Mouse (Mus musculus): Measurements from ENCODE around the gene Iqcc. TPM values are rescaled to one million over a fixed set of nuclear protein-coding genes. Genes with fewer than 3 reads are reported as not detected.

Gene Iqcc
- total RNA-seq, 2 experiments from 2014 or later: 16.3 to 17.6 TPM

DNA sequence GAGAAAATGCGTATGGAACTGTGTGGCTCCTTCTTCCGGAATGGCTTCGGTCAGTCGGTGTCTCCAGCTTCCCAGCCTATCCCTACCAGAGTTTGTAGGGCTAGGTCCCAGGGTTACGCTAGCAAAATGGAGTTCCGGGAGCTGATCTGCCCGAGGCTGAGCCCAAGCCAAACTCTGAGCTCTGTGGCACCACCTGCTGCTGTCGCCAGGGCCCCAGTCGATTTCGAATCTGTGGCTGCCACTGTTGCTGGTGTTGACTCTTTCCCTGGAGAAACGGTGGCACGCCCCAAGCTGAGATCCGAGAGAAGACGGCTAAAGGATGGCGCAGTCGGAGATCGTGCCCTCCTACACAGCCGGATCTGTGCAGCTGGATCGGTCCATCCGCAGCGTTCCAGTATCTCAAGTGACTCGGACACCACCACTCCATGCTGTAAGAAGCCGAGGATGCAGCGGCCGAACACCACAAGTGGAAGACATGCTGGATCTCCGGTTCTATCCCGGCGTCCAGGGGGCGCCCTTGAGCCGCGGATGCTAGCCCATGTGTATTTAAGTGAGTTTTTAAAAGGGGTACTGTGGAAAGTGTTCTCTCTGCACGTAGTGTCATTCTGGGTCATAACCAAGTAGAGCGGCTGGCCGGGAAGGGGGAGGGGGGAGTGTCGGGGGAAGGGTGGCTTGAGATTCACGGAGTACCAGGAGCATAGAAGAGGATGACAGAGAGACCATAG, 33.9 kb downstream of the Iqcc start:
- DNase-seq: peak; percentile 88 to 92
- intact Hi-C loops (cut with DNase I): loop anchor here (2.0 kb wide), 1 partner anchor 24 kb away; no protein-coding TSS in a partner anchor

DNA sequence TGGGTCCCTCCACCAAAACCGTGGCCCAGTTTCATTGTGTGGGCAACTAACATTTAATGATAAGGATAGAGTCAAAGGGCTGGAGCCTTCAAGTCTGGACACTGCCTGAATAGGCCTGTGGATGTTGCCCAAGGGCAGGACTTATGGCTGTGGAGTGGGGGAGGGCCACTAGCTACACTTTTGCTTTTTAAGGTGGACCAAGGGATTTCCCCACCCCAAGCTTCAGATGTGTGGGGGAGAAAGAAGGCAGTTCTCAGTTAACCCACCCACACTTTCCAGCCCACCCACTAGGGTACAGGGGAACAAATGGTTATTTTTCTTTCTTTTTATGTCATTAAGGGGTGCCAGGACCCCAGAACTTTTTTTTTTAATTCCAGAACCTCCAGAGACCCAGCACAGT, 34.5 kb downstream of the Iqcc start:
- intact Hi-C loops (cut with DNase I): loop anchor here (2.0 kb wide), 1 partner anchor 24 kb away; no protein-coding TSS in a partner anchor
- DNase-seq: no peak

DNA sequence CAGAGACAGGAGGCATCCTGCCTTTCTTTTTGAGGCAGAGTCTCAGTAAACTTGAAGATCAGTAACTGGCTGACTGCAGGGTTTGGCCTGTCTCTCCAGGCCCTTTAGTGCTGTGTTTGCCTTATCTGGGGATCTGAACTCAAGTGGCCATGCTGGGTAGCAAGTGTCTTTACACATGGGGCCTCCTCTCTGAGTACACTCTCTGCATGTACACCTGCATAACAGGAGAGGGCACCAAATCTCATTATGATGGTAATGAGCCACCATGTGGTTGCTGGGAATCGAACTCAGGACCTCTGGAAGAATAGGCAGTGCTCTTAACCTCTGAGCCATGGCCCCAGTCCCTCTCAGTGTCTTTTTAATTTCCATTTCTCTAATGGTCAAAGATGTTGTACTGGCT, 36.6 kb downstream of the Iqcc start:
- intact Hi-C loops (cut with DNase I): no loop called here
- no peak for DNase-seq

- no peak for DNase-seq
- intact Hi-C loops (cut with DNase I): no loop called here
Observed at GRCm38 (mm10) chr4:129580347-129580746, 38.6 kb downstream of the Iqcc start.

DNA sequence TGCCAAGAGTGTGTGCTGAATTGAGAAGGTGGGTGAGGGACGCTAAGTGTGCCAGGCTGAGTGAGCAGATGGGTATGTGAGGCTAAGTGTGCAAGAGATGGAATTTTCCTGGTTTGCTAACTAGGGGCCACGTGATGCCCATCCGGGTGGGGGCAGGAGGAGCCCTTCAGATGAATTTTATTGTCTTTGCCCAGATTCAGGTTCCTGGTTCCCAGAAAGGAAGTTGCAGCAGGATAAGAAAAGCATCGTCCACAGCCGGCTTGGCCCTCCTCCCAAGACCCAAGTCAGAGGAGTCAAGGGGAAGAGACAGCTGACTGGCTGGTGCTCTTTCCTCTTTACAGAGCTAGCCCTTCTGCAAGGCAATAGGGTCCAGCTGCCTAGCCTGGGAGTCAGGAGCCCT, 40.4 kb downstream of the Iqcc start, which contains the start of gene Fam167b:
Fam167b (minus strand) TSS at position 84 of the 400 bp plus-strand sequence.
- peak; percentile 42 to 51 for DNase-seq
- intact Hi-C loops (cut with DNase I): no loop called here

- no peak for DNase-seq
- intact Hi-C loops (cut with DNase I): no loop called here
Observed at GRCm38 (mm10) chr4:129577688-129578087, 41.2 kb downstream of the Iqcc start.

- intact Hi-C loops (cut with DNase I): no loop called here
- DNase-seq: peak; percentile 69 to 80
Observed at GRCm38 (mm10) chr4:129576863-129577491, 41.9 kb downstream of the Iqcc start.

- intact Hi-C loops (cut with DNase I): no loop called here
- DNase-seq: no peak
Observed at GRCm38 (mm10) chr4:129575171-129575844, 43.6 kb downstream of the Iqcc start.

DNA sequence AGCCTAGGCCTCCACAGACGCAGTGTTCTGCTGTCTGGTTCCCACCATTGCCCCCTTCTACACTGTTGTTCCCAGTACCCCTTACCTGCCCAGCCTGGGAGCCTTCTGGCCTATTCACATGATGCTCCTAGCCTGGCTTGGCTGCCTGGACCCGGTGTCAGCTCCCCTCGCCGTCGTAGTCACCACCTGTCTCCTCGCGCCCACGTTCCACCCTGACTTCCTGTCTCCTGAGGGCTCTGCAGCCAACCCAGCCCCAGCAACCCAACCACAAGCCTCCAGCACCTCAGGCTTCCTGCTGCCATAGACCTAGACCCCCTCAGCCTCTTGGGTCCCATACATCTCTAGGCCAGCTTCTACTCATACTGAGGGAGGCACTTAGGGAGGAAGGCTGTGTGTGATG, 45.5 kb downstream of the Iqcc start, which contains the start of gene Lck:
Lck (minus strand) TSS at position 212 of the 400 bp plus-strand sequence.
- no peak for DNase-seq
- intact Hi-C loops (cut with DNase I): no loop called here

- DNase-seq: no peak
- intact Hi-C loops (cut with DNase I): no loop called here
Observed at GRCm38 (mm10) chr4:129573093-129573370, 45.9 kb downstream of the Iqcc start.

DNA sequence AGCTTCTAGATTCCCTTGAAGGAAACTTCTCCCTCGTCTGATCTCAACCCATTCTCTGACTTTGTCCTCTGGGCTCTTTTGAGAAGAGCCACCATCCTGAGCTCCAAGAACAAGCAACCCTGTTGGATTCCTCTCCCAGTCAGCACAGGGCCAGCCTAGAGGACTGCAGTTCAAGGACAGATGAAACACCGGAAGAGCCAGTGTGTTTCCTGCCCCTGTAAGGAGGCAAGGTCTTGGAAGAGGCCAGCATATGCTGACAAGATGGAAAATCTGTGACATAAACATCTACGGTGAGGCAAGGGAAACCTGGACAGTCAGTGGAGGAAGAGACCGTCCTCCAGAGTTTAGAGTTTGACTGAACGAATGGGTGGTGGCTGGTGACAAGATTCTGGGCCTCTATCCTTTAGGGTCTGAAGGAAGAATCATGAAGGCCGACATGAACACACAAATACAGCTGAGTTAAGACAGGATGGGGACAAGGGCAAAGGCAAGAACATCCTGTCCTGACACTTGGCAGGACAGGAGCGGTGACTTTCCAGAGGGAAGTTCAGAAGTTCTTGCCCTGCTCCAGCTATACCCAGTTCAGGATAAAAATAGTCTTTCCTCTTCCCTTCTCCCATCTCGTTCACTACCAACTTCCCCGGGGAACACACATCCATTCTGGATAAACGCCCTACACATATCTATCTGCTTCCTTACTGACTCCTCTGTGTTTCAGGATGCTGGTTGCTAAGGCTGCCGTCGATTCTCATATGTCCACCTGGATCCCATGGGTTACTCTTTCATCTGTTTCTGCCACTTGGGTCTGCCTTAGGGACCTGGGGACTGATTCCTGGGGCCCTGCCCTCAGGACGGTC, 46.4 kb downstream of the Iqcc start:
- intact Hi-C loops (cut with DNase I): no loop called here
- no peak for DNase-seq

GRCm38 (mm10) chr4:129571551-129572084, 47.3 kb downstream of the Iqcc start:
- DNase-seq: no peak
- intact Hi-C loops (cut with DNase I): no loop called here

- DNase-seq: no peak
- intact Hi-C loops (cut with DNase I): no loop called here
Observed at GRCm38 (mm10) chr4:129570028-129570427, 48.9 kb downstream of the Iqcc start.

GRCm38 (mm10) chr4:129568366-129568765, 50.5 kb downstream of the Iqcc start:
- no peak for DNase-seq
- intact Hi-C loops (cut with DNase I): no loop called here

GRCm38 (mm10) chr4:129565139-129565538, 53.8 kb downstream of the Iqcc start:
- intact Hi-C loops (cut with DNase I): no loop called here
- no peak for DNase-seq

Other genes with a start within 250 kb of the Iqcc start
- gene Zbtb8a, start 241.0 kb downstream of the Iqcc start, total RNA-seq (2021): 1 to 10 TPM; 4.4 to 4.7 TPM
- under 1 TPM; 0.29 to 0.32 TPM for gene Zbtb8b, start 178.2 kb downstream of the Iqcc start, total RNA-seq (2021)
- gene Bsdc1, start 157.5 kb downstream of the Iqcc start, total RNA-seq (2021): 10 to 100 TPM; 39.6 to 43.9 TPM
- not detected for gene Tssk3, start 128.1 kb downstream of the Iqcc start, total RNA-seq (2021)
- gene Fam229a, start 127.9 kb downstream of the Iqcc start, total RNA-seq (2021): not detected
- 10 to 100 TPM; 13.6 to 23.8 TPM for gene Marcksl1, start 105.5 kb downstream of the Iqcc start, total RNA-seq (2021)
- gene Hdac1, start 76.4 kb downstream of the Iqcc start, total RNA-seq (2021): 10 to 100 TPM; 23.9 to 24.2 TPM
- 10 to 100 TPM in 1 of 2 experiments, 1 to 10 TPM in 1; 1.4 to 20.4 TPM for gene Lck, start 45.5 kb downstream of the Iqcc start, total RNA-seq (2021)
- gene Fam167b, start 40.5 kb downstream of the Iqcc start, total RNA-seq (2021): under 1 TPM; 0.53 to 0.83 TPM
- 100 to 1,000 TPM; 114 to 128 TPM for gene Eif3i, start 18.5 kb downstream of the Iqcc start, total RNA-seq (2021)
- 10 to 100 TPM; 46.8 to 51.3 TPM for gene Tmem234, start 18.4 kb downstream of the Iqcc start, total RNA-seq (2021)
- gene Dcdc2b, start 4.8 kb downstream of the Iqcc start, total RNA-seq (2021): 1 to 10 TPM; 1.2 TPM
- 10 to 100 TPM; 40.7 to 46.5 TPM for gene Ccdc28b, start 4.8 kb upstream of the Iqcc start, total RNA-seq (2021)
- gene Txlna, start 22.0 kb upstream of the Iqcc start, total RNA-seq (2021): 10 to 100 TPM; 28.0 to 28.6 TPM
- 10 to 100 TPM; 69.9 to 72.4 TPM for gene Kpna6, start 53.7 kb upstream of the Iqcc start, total RNA-seq (2021)
- 1 to 10 TPM; 4.8 to 5.3 TPM for gene Tmem39b, start 77.7 kb upstream of the Iqcc start, total RNA-seq (2021)
- gene Khdrbs1, start 123.2 kb upstream of the Iqcc start, total RNA-seq (2021): 10 to 100 TPM; 44.2 to 49.3 TPM
- 100 to 1,000 TPM; 212 to 215 TPM for gene Ptp4a2, start 192.1 kb upstream of the Iqcc start, total RNA-seq (2021)